Mouse (Mus musculus): Measurements from ENCODE around the gene 1600002K03Rik. TPM values are rescaled to one million over a fixed set of nuclear protein-coding genes. Genes with fewer than 3 reads are reported as not detected.

Gene 1600002K03Rik
- total and polyA plus RNA-seq, 2 experiments from 2014 or later, result 2.6 to 4.4 TPM

DNA sequence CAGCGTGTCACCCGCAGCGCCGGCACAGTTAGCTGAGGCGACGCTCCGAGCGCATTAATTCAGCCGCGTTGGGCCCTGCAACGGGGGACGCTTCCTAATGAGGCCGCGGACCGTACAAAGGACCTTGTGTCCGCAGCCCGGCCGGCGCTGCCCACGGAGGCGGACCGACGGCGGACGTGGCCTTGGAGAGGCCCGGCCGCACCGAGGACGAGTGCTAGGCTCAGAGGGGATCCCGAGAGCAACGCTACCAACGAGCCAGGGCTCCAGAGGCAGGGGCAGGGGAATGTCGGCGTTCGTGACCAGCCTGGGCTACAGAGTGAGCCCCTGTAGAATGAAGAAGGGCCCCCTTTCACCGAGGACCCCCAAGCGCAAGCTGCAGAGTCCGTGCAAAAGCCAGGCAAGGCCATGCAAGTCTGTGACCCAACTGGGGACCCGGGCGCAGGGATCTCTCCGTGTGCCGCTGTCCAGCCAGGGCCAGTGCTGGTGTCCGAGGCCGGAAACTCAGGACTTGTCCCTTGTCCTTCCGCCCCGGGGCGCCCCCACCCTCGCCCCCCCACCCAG, 17.8 kb downstream of the 1600002K03Rik start:
- peak; percentile 76 for DNase-seq (ENCODE audit: low spot score)
- Histone ChIP-seq H3K4me2 (ENCODE audit: low read depth, low read length) (peak overlapping the region; percentile 63), H3K9ac (replicated peaks; ENCODE audit: low read length) (peak overlapping the region; percentile 61), H3K4me3 (ENCODE audit: low read length) (peak overlapping the region; percentile 34), H3K36me3 (ENCODE audit: insufficient read depth, low read length) (peaks cover 13% of the 10 kb centered on the region; the same call in 1 of the 2 replicates), H3K9me3 (ENCODE audit: low read length) (no peaks in the 10 kb centered on the region), H3K27me3 (ENCODE audit: insufficient read depth, low read length) (peaks cover 4% of the 10 kb centered on the region; the same call in 1 of the 2 replicates), H3K4me1 (ENCODE audit: insufficient read depth, low read length) (no peaks in the 10 kb centered on the region), H3K27ac (peak overlapping the region; percentile 81)
- peak; percentile 78 for ATAC-seq
- TF ChIP-seq CTCF (IDR thresholded peaks at IDR 0.05; ENCODE audit: low read depth), result no peak
- 3% methylated on average over 48 of the region's 48 CpGs for WGBS

- DNase-seq (ENCODE audit: low spot score), result no peak
- 64% methylated on average over 6 of the region's 6 CpGs for WGBS
- Histone ChIP-seq H3K4me1 (ENCODE audit: insufficient read depth, low read length) (no peaks in the 10 kb centered on the region), H3K27ac (no peak overlapping the region), H3K9me3 (ENCODE audit: low read length) (no peaks in the 10 kb centered on the region), H3K9ac (replicated peaks; ENCODE audit: low read length) (no peak overlapping the region), H3K4me2 (ENCODE audit: low read depth, low read length) (no peak overlapping the region), H3K4me3 (ENCODE audit: low read length) (no peak overlapping the region), H3K27me3 (ENCODE audit: insufficient read depth, low read length) (peaks cover 4% of the 10 kb centered on the region; the same call in 1 of the 2 replicates), H3K36me3 (ENCODE audit: insufficient read depth, low read length) (0 out of 2 replicates have a peak, but pooled peaks cover 2% of the 10 kb centered on the region)
- TF ChIP-seq CTCF (IDR thresholded peaks at IDR 0.05; ENCODE audit: low read depth), result no peak
- ATAC-seq, result no peak
Observed at GRCm38 (mm10) chr10:80193976-80194375, 21.2 kb downstream of the 1600002K03Rik start.

GRCm38 (mm10) chr10:80194441-80194840, 21.7 kb downstream of the 1600002K03Rik start:
- Histone ChIP-seq H3K27ac (no peak overlapping the region), H3K36me3 (ENCODE audit: insufficient read depth, low read length) (no peaks in the 10 kb centered on the region), H3K9me3 (ENCODE audit: low read length) (no peaks in the 10 kb centered on the region), H3K9ac (replicated peaks; ENCODE audit: low read length) (no peak overlapping the region), H3K4me2 (ENCODE audit: low read depth, low read length) (no peak overlapping the region), H3K27me3 (ENCODE audit: insufficient read depth, low read length) (peaks cover 4% of the 10 kb centered on the region; the same call in 1 of the 2 replicates), H3K4me3 (ENCODE audit: low read length) (no peak overlapping the region), H3K4me1 (ENCODE audit: insufficient read depth, low read length) (no peaks in the 10 kb centered on the region)
- WGBS, result 47% methylated on average over 8 of the region's 8 CpGs
- DNase-seq (ENCODE audit: low spot score) (no peak), ATAC-seq (no peak)
- TF ChIP-seq CTCF (IDR thresholded peaks at IDR 0.05; ENCODE audit: low read depth), result no peak

GRCm38 (mm10) chr10:80196167-80196566, 23.4 kb downstream of the 1600002K03Rik start:
- DNase-seq (ENCODE audit: low spot score) (no peak), ATAC-seq (no peak)
- Histone ChIP-seq H3K4me2 (ENCODE audit: low read depth, low read length) (no peak overlapping the region), H3K27ac (no peak overlapping the region), H3K27me3 (ENCODE audit: insufficient read depth, low read length) (peaks cover 4% of the 10 kb centered on the region; the same call in 1 of the 2 replicates), H3K9me3 (ENCODE audit: low read length) (no peaks in the 10 kb centered on the region), H3K9ac (replicated peaks; ENCODE audit: low read length) (no peak overlapping the region), H3K4me3 (ENCODE audit: low read length) (no peak overlapping the region), H3K4me1 (ENCODE audit: insufficient read depth, low read length) (no peaks in the 10 kb centered on the region), H3K36me3 (ENCODE audit: insufficient read depth, low read length) (no peaks in the 10 kb centered on the region)
- no peak for TF ChIP-seq CTCF (IDR thresholded peaks at IDR 0.05; ENCODE audit: low read depth)
- WGBS, result 76% methylated on average over 1 of the region's 1 CpGs

- H3K4me3 ChIP-seq (ENCODE audit: low read length), result no peak overlapping the region
- no peaks in the 10 kb centered on the region for H3K9me3 ChIP-seq (ENCODE audit: low read length)
- H3K4me1 ChIP-seq (ENCODE audit: insufficient read depth, low read length), result no peaks in the 10 kb centered on the region
- no peaks in the 10 kb centered on the region for H3K36me3 ChIP-seq (ENCODE audit: insufficient read depth, low read length)
- no peak for DNase-seq (ENCODE audit: low spot score)
- TF ChIP-seq CTCF (IDR thresholded peaks at IDR 0.05; ENCODE audit: low read depth), result no peak
- no peak overlapping the region for H3K27ac ChIP-seq
- H3K4me2 ChIP-seq (ENCODE audit: low read depth, low read length), result no peak overlapping the region
- 44% methylated on average over 33 of the region's 33 CpGs for WGBS
- ATAC-seq, result no peak
- H3K27me3 ChIP-seq (ENCODE audit: insufficient read depth, low read length), result peaks cover 4% of the 10 kb centered on the region; the same call in 1 of the 2 replicates
- H3K9ac ChIP-seq (replicated peaks; ENCODE audit: low read length), result no peak overlapping the region
Observed at GRCm38 (mm10) chr10:80196778-80197581, 24.2 kb downstream of the 1600002K03Rik start.

- ATAC-seq, result peak; percentile 66; the same call in 1 of the 2 replicates
- peak; percentile 90 for DNase-seq (ENCODE audit: low spot score)
- Histone ChIP-seq H3K27ac (no peak overlapping the region), H3K4me2 (ENCODE audit: low read depth, low read length) (no peak overlapping the region), H3K9ac (replicated peaks; ENCODE audit: low read length) (no peak overlapping the region), H3K4me1 (ENCODE audit: insufficient read depth, low read length) (no peaks in the 10 kb centered on the region), H3K36me3 (ENCODE audit: insufficient read depth, low read length) (no peaks in the 10 kb centered on the region), H3K9me3 (ENCODE audit: low read length) (no peaks in the 10 kb centered on the region), H3K27me3 (ENCODE audit: insufficient read depth, low read length) (no peaks in the 10 kb centered on the region), H3K4me3 (ENCODE audit: low read length) (no peak overlapping the region)
- 46% methylated on average over 3 of the region's 3 CpGs for WGBS
- peak; percentile 90 for TF ChIP-seq CTCF (IDR thresholded peaks at IDR 0.05; ENCODE audit: low read depth)
Observed at GRCm38 (mm10) chr10:80199440-80200008, 26.8 kb downstream of the 1600002K03Rik start.
